Mouse (Mus musculus): Measurements from ENCODE around the gene Ctdspl. TPM values are rescaled to one million over a fixed set of nuclear protein-coding genes. Genes with fewer than 3 reads are reported as not detected.

The Ctdspl gene
- polyA plus RNA-seq, 1 experiment from 2014 or later: 10.4 TPM

GRCm38 (mm10) chr9:119010156-119010710 is 84.0 kb downstream of the Ctdspl start:
- WGBS: 85% methylated on average over 13 of the region's 13 CpGs
- Histone ChIP-seq H3K4me1 (ENCODE audit: control insufficient read depth in 2 of 2, insufficient read depth in 2 of 2, low read length in 2 of 2) (peaks cover 2 to 12% of the 10 kb centered on the region in 2 experiments), H3K36me3 (ENCODE audit: control insufficient read depth, insufficient read depth, low read length) (peaks cover 44% of the 10 kb centered on the region), H3K4me2 (ENCODE audit: low read length) (no peak overlapping the region), H3K27ac (replicated peaks in 1 of 2; ENCODE audit: control insufficient read depth in 1 of 2, insufficient read depth in 1 of 2, low read depth in 2 of 2, low read length in 2 of 2) (no peak overlapping the region), H3K4me3 (ENCODE audit: control insufficient read depth in 1 of 2, insufficient read depth in 1 of 2, low read depth in 1 of 2, low read length in 2 of 2) (no peak overlapping the region), H3K9ac (ENCODE audit: low read length) (no peak overlapping the region), H3K9me3 (ENCODE audit: control insufficient read depth, low read length) (no peaks in the 10 kb centered on the region), H3K27me3 (ENCODE audit: control insufficient read depth, insufficient read depth, low read length) (no peaks in the 10 kb centered on the region)
- no peak for ATAC-seq (ENCODE audit: insufficient number of reproducible peaks, insufficient read depth, low FRiP score, low read depth)

GRCm38 (mm10) chr9:119016785-119017507 is 90.7 kb downstream of the Ctdspl start:
- Histone ChIP-seq H3K9me3 (ENCODE audit: control insufficient read depth, low read length) (no peaks in the 10 kb centered on the region), H3K36me3 (ENCODE audit: control insufficient read depth, insufficient read depth, low read length) (peaks cover 52% of the 10 kb centered on the region), H3K4me2 (ENCODE audit: low read length) (no peak overlapping the region), H3K4me1 (ENCODE audit: control insufficient read depth in 2 of 2, insufficient read depth in 2 of 2, low read length in 2 of 2) (no peaks in the 10 kb centered on the region), H3K27ac (replicated peaks in 1 of 2; ENCODE audit: control insufficient read depth in 1 of 2, insufficient read depth in 1 of 2, low read depth in 2 of 2, low read length in 2 of 2) (no peak overlapping the region), H3K4me3 (ENCODE audit: control insufficient read depth in 1 of 2, insufficient read depth in 1 of 2, low read depth in 1 of 2, low read length in 2 of 2) (no peak overlapping the region), H3K9ac (ENCODE audit: low read length) (no peak overlapping the region), H3K27me3 (ENCODE audit: control insufficient read depth, insufficient read depth, low read length) (no peaks in the 10 kb centered on the region)
- no peak for ATAC-seq (ENCODE audit: insufficient number of reproducible peaks, insufficient read depth, low FRiP score, low read depth)
- WGBS: 79% methylated on average over 7 of the region's 7 CpGs

DNA sequence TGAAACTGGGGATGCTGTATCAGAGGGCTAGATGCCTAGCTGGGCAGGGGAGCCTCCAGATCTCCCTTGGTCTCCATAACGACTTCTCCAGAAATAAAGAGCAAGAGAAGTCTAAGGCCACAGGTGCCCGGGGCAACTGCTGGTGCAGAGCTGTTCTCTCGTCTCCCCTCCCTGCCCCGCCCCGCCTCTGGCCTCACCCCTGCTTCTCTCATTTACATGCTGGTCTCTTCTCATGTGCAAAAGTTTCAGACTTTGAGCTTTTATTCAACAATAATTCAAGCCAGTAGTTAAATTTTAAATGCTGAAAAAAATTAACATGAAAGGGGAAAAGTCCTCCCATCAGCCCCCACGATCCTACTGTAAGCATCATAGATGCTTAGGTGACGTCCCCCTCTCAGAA is 95.5 kb downstream of the Ctdspl start:
- WGBS: 81% methylated on average over 7 of the region's 7 CpGs
- Histone ChIP-seq H3K9me3 (ENCODE audit: control insufficient read depth, low read length) (no peaks in the 10 kb centered on the region), H3K4me3 (ENCODE audit: control insufficient read depth in 1 of 2, insufficient read depth in 1 of 2, low read depth in 1 of 2, low read length in 2 of 2) (no peak overlapping the region), H3K36me3 (ENCODE audit: control insufficient read depth, insufficient read depth, low read length) (peaks cover 19% of the 10 kb centered on the region), H3K4me1 (ENCODE audit: control insufficient read depth in 2 of 2, insufficient read depth in 2 of 2, low read length in 2 of 2) (no peaks in the 10 kb centered on the region), H3K27ac (replicated peaks in 1 of 2; ENCODE audit: control insufficient read depth in 1 of 2, insufficient read depth in 1 of 2, low read depth in 2 of 2, low read length in 2 of 2) (no peak overlapping the region), H3K4me2 (ENCODE audit: low read length) (no peak overlapping the region), H3K27me3 (ENCODE audit: control insufficient read depth, insufficient read depth, low read length) (no peaks in the 10 kb centered on the region), H3K9ac (ENCODE audit: low read length) (no peak overlapping the region)
- ATAC-seq (ENCODE audit: insufficient number of reproducible peaks, insufficient read depth, low FRiP score, low read depth): no peak

DNA sequence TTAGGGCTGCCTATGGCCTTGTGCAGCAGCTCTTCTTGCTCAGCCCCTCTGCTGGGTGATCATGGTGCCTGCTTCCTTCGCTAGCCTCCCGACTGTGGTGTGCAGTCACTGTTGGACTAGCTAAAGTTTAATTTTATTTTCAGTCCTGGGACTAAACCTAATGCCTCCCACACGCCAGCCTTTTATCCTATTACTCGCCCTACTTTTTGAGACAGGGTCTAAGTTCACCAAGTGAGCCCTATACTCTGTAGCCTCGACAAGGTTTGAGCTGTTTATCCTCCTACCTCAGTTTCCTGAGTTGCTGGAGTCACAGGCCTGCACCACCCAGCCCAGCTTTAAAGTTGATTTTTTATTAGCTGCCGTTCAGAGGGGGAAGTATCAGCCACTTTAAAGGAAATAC is 99.0 kb downstream of the Ctdspl start:
- H3K4me3 ChIP-seq (ENCODE audit: control insufficient read depth in 1 of 2, insufficient read depth in 1 of 2, low read depth in 1 of 2, low read length in 2 of 2): no peak overlapping the region
- WGBS: 77% methylated on average over 6 of the region's 6 CpGs
- no peak overlapping the region for H3K27ac ChIP-seq (replicated peaks in 1 of 2; ENCODE audit: control insufficient read depth in 1 of 2, insufficient read depth in 1 of 2, low read depth in 2 of 2, low read length in 2 of 2)
- no peak overlapping the region for H3K4me2 ChIP-seq (ENCODE audit: low read length)
- H3K9ac ChIP-seq (ENCODE audit: low read length): no peak overlapping the region
- H3K9me3 ChIP-seq (ENCODE audit: control insufficient read depth, low read length): no peaks in the 10 kb centered on the region
- H3K4me1 ChIP-seq (ENCODE audit: control insufficient read depth in 2 of 2, insufficient read depth in 2 of 2, low read length in 2 of 2): no peaks in the 10 kb centered on the region
- H3K27me3 ChIP-seq (ENCODE audit: control insufficient read depth, insufficient read depth, low read length): no peaks in the 10 kb centered on the region
- peaks cover 11% of the 10 kb centered on the region for H3K36me3 ChIP-seq (ENCODE audit: control insufficient read depth, insufficient read depth, low read length)
- ATAC-seq (ENCODE audit: insufficient number of reproducible peaks, insufficient read depth, low FRiP score, low read depth): no peak

- Histone ChIP-seq H3K27ac (replicated peaks in 1 of 2; ENCODE audit: control insufficient read depth in 1 of 2, insufficient read depth in 1 of 2, low read depth in 2 of 2, low read length in 2 of 2) (no peak overlapping the region), H3K9ac (ENCODE audit: low read length) (no peak overlapping the region), H3K4me1 (ENCODE audit: control insufficient read depth in 2 of 2, insufficient read depth in 2 of 2, low read length in 2 of 2) (no peaks in the 10 kb centered on the region), H3K4me2 (ENCODE audit: low read length) (no peak overlapping the region), H3K9me3 (ENCODE audit: control insufficient read depth, low read length) (no peaks in the 10 kb centered on the region), H3K27me3 (ENCODE audit: control insufficient read depth, insufficient read depth, low read length) (no peaks in the 10 kb centered on the region), H3K36me3 (ENCODE audit: control insufficient read depth, insufficient read depth, low read length) (peaks cover 13% of the 10 kb centered on the region), H3K4me3 (ENCODE audit: control insufficient read depth in 1 of 2, insufficient read depth in 1 of 2, low read depth in 1 of 2, low read length in 2 of 2) (no peak overlapping the region)
- WGBS: 84% methylated on average over 7 of the region's 7 CpGs
- ATAC-seq (ENCODE audit: insufficient number of reproducible peaks, insufficient read depth, low FRiP score, low read depth): no peak
Observed at GRCm38 (mm10) chr9:119025832-119026331, 99.6 kb downstream of the Ctdspl start.

GRCm38 (mm10) chr9:119027337-119027736 is 101.1 kb downstream of the Ctdspl start:
- H3K27me3 ChIP-seq (ENCODE audit: control insufficient read depth, insufficient read depth, low read length): no peaks in the 10 kb centered on the region
- H3K9me3 ChIP-seq (ENCODE audit: control insufficient read depth, low read length): no peaks in the 10 kb centered on the region
- H3K4me3 ChIP-seq (ENCODE audit: control insufficient read depth in 1 of 2, insufficient read depth in 1 of 2, low read depth in 1 of 2, low read length in 2 of 2): no peak overlapping the region
- no peak overlapping the region for H3K27ac ChIP-seq (replicated peaks in 1 of 2; ENCODE audit: control insufficient read depth in 1 of 2, insufficient read depth in 1 of 2, low read depth in 2 of 2, low read length in 2 of 2)
- H3K36me3 ChIP-seq (ENCODE audit: control insufficient read depth, insufficient read depth, low read length): peaks cover 21% of the 10 kb centered on the region
- ATAC-seq (ENCODE audit: insufficient number of reproducible peaks, insufficient read depth, low FRiP score, low read depth): no peak
- 90% methylated on average over 7 of the region's 7 CpGs for WGBS
- no peak overlapping the region for H3K4me2 ChIP-seq (ENCODE audit: low read length)
- H3K9ac ChIP-seq (ENCODE audit: low read length): no peak overlapping the region
- peaks cover 4 to 9% of the 10 kb centered on the region in 2 experiments; a peak in 3 of 4 replicates for H3K4me1 ChIP-seq (ENCODE audit: control insufficient read depth in 2 of 2, insufficient read depth in 2 of 2, low read length in 2 of 2)

DNA sequence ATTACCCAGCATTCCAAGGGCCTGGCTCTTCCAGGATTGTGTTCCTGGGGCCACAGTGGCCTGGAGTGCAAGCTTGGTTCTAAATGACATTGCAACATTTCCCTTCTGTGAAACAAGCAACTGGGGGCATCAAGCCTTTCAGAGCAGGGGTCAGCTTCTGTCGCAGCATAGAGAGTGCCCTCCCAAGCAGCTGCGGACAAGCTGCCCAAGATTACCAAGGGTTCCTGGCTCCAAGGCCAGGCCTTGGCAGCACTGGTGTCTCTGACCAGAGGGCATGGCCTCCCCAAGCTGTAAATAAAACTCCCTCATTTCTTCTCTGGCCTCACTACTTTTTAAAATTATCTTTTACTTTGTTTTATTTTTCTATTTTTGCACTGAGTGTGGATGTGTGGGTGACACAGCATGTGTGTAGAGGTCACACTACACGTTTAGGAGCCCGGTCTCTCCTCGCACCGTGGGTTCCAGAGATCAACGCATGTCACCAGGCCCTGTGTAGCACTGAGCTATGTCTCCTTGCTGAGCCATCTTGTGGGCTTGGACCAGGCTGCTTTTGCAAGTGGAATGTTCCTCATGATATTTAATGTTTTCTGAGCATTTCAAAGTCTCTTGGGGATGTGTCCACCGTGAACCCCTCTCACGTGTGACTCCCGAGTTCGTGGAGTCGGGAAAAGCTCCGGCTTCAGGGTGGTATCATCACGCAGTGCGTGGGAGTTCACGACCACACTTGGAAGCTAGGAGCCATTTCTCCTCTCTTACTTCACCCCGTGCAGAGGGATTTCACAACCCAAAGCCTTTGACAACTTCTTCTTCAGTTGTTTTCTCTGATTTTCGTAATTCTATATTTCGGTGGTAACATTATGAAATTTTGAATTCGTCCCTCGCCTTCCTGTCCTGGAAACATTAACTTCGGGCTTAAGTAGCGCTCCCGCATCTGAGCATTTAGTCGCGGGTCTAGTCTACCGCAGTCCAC is 102.3 kb downstream of the Ctdspl start:
- no peak for ATAC-seq (ENCODE audit: insufficient number of reproducible peaks, insufficient read depth, low FRiP score, low read depth)
- H3K27me3 ChIP-seq (ENCODE audit: control insufficient read depth, insufficient read depth, low read length): no peaks in the 10 kb centered on the region
- 91% methylated on average over 27 of the region's 27 CpGs for WGBS
- H3K9ac ChIP-seq (ENCODE audit: low read length): no peak overlapping the region
- H3K4me3 ChIP-seq (ENCODE audit: control insufficient read depth in 1 of 2, insufficient read depth in 1 of 2, low read depth in 1 of 2, low read length in 2 of 2): no peak overlapping the region
- H3K9me3 ChIP-seq (ENCODE audit: control insufficient read depth, low read length): no peaks in the 10 kb centered on the region
- H3K36me3 ChIP-seq (ENCODE audit: control insufficient read depth, insufficient read depth, low read length): peaks cover 25% of the 10 kb centered on the region
- no peak overlapping the region for H3K27ac ChIP-seq (replicated peaks in 1 of 2; ENCODE audit: control insufficient read depth in 1 of 2, insufficient read depth in 1 of 2, low read depth in 2 of 2, low read length in 2 of 2)
- no peak overlapping the region for H3K4me2 ChIP-seq (ENCODE audit: low read length)
- H3K4me1 ChIP-seq (ENCODE audit: control insufficient read depth in 2 of 2, insufficient read depth in 2 of 2, low read length in 2 of 2): peaks cover 6 to 9% of the 10 kb centered on the region in 2 experiments; a peak in 3 of 4 replicates

Measured in heart, embryonic 14.5 days (tissue).